Mouse (Mus musculus): ENCODE measurements around the gene Atg10.

Atg10 gene

DNA sequence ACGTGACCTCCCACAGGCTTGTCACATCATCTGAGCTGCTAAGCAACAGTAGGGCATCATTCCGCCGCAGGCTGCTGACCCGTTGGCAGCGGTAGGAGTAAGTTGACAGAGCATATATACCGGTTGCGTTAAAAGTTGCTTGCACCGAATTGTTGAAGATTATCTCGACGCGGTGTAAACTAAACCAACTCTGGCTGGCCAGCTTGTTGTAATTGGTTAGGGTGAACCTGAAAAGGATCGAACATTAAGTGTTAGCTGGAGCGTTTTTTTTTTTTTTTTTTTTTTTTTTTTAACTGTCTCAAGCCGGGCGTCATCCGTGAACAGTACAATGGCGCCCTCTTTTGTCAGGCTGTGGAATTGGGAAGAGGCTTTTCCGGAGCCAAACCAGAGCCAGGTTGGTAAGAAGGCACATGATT, 337.2 kb downstream of the Atg10 start:
- DNase-seq (ENCODE audit: low read depth, low spot score) = peak; percentile 69

DNA sequence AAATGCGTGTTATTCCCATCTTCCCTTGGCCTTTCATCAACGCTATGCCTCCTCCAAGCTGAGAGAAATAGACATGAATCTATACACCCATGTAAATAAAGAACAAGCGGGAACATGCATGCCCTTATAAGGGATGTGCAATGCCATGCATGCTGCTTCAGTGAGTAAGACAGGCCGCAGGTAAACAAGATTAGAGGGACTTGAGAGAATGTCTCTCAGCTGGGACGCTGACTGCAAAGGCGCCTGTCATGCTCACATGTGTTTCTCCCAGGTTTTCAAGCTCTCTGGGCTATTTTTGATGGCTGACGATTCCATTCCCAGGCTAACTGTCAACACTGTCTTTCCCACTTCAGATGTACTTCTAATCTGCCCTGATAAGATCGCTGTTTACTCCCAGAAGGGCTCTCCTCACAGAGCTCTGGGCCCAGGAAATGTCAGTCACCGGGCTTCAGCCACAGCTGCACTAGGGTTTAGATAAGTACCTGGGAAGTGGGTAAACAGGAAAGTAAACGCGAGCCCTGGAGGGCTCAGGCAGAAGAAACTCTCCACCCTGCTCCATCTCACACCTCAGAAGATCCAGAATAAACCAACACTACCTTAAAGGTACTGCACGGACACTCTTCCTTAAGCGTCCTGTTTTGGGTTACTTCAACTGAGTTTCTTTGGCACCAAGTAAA, 337.8 kb downstream of the Atg10 start:
- DNase-seq (ENCODE audit: low read depth, low spot score) = no peak
